Mouse (Mus musculus) T-helper 1 cell (primary cell): ENCODE measurements around the gene Sult1d1.
"Not testable (repeated sequence)": the region's sequence is repeated elsewhere in the genome, so short reads cannot be mapped to it uniquely, and the experiment has no call there.

Experiments
- in situ Hi-C: fragments of 300-600 bp; cut with MboI, MseI; formaldehyde crosslinking; loops from one replicate; pipeline ENCODE4 v1.15.1; 2025; ENCODE audit warnings: high pct_unique_total_duplicates

The Sult1d1 gene

GRCm38 (mm10) chr5:87568845-87569244 lies at the start of gene Sult1d1:
TSS of gene Sult1d1 (minus strand) at chr5:87569027.
- in situ Hi-C loops, result no loop called here

- in situ Hi-C loops, result no loop called here
These were observed 46.2 kb upstream of the Sult1d1 start for GRCm38 (mm10) chr5:87615128-87615390.

- in situ Hi-C loops, result no loop called here
These were observed 45.7 kb upstream of the Sult1d1 start for GRCm38 (mm10) chr5:87614364-87615127.

GRCm38 (mm10) chr5:87601018-87601417 lies 32.2 kb upstream of the Sult1d1 start:
- in situ Hi-C loops, result no loop called here

- in situ Hi-C loops, result no loop called here
These were observed 29.1 kb upstream of the Sult1d1 start for GRCm38 (mm10) chr5:87597891-87598290.

GRCm38 (mm10) chr5:87591494-87591893 lies 22.7 kb upstream of the Sult1d1 start, which contains the start of gene Sult1e1:
TSS of gene Sult1e1 (minus strand) at chr5:87591594.
- in situ Hi-C loops, result no loop called here

- in situ Hi-C loops, result no loop called here
These were observed 21.1 kb upstream of the Sult1d1 start for GRCm38 (mm10) chr5:87589916-87590315.

GRCm38 (mm10) chr5:87580389-87580788 lies 11.6 kb upstream of the Sult1d1 start:
- in situ Hi-C loops, result no loop called here

- in situ Hi-C loops, result no loop called here
These were observed 5.3 kb upstream of the Sult1d1 start for GRCm38 (mm10) chr5:87574174-87574573.

- in situ Hi-C loops, result no loop called here
These were observed 4.7 kb upstream of the Sult1d1 start for GRCm38 (mm10) chr5:87573490-87573889.

- in situ Hi-C loops, result no loop called here
These were observed 4.0 kb upstream of the Sult1d1 start for GRCm38 (mm10) chr5:87572781-87573180.

GRCm38 (mm10) chr5:87567306-87567705 lies 1.5 kb downstream of the Sult1d1 start:
- in situ Hi-C loops, result no loop called here

- in situ Hi-C loops, result no loop called here
These were observed 5.9 kb downstream of the Sult1d1 start for GRCm38 (mm10) chr5:87562966-87563365.

- in situ Hi-C loops, result no loop called here
These were observed 6.3 kb downstream of the Sult1d1 start for GRCm38 (mm10) chr5:87562526-87562925.

- in situ Hi-C loops, result no loop called here
These were observed 8.7 kb downstream of the Sult1d1 start for GRCm38 (mm10) chr5:87560145-87560544.

GRCm38 (mm10) chr5:87550935-87551334 lies 17.9 kb downstream of the Sult1d1 start:
- in situ Hi-C loops, result no loop called here

- in situ Hi-C loops, result no loop called here
These were observed 30.7 kb downstream of the Sult1d1 start, which contains the start of gene Sult1b1 for GRCm38 (mm10) chr5:87538111-87538510. TSS of gene Sult1b1 (minus strand) at chr5:87538195.

- in situ Hi-C loops, result no loop called here
These were observed 32.7 kb downstream of the Sult1d1 start for GRCm38 (mm10) chr5:87535994-87536644.

- in situ Hi-C loops, result no loop called here
These were observed 36.5 kb downstream of the Sult1d1 start for GRCm38 (mm10) chr5:87532288-87532687.

GRCm38 (mm10) chr5:87523561-87523960 lies 45.3 kb downstream of the Sult1d1 start:
- in situ Hi-C loops, result not testable (repeated sequence)

GRCm38 (mm10) chr5:87505776-87506458 lies 62.9 kb downstream of the Sult1d1 start:
- in situ Hi-C loops, result no loop called here
